Mouse (Mus musculus) myocyte (in vitro differentiated cells): ENCODE measurements around the gene Ppip5k1.

Experiments used
- CEBPB ChIP-seq: IDR thresholded peaks from 2 replicates; pipeline ENCODE4 v1.6.1; 2011; ENCODE audit warnings: mild to moderate bottlenecking, moderate library complexity; ENCODE audit not compliant: poor library complexity, insufficient read depth, severe bottlenecking
- E2F4 ChIP-seq: IDR thresholded peaks from one replicate; pipeline ENCODE4 v1.6.1; 2011; ENCODE audit warnings: mild to moderate bottlenecking, control low read depth, moderate library complexity; ENCODE audit not compliant: insufficient read depth
- MAX ChIP-seq: IDR thresholded peaks from one replicate; pipeline ENCODE4 v1.6.1; 2011; ENCODE audit warnings: low read depth, mild to moderate bottlenecking, control low read depth
- MYOG ChIP-seq, 3 experiments: IDR thresholded peaks; one replicate each; pipeline ENCODE4 v1.6.1; 2011; ENCODE audit warnings: control low read depth in 2 of 3, low read depth in 2 of 3, mild to moderate bottlenecking in 2 of 3; ENCODE audit not compliant: insufficient read length in 2 of 3, control insufficient read depth in 1 of 3, insufficient read depth in 1 of 3
- POLR2A ChIP-seq: IDR thresholded peaks from one replicate; pipeline ENCODE4 v1.6.1; 2011; ENCODE audit warnings: low read depth, mild to moderate bottlenecking, control low read depth, moderate library complexity; ENCODE audit not compliant: insufficient read length
- POLR2AphosphoS2 ChIP-seq: IDR thresholded peaks from one replicate; pipeline ENCODE4 v1.6.1; 2011; ENCODE audit warnings: low read depth, control low read depth; ENCODE audit not compliant: insufficient read length
- TCF12 ChIP-seq: IDR thresholded peaks from one replicate; pipeline ENCODE4 v1.6.1; 2011; ENCODE audit warnings: mild to moderate bottlenecking, control low read depth; ENCODE audit not compliant: poor library complexity, insufficient read depth, severe bottlenecking
- TCF3 ChIP-seq: IDR thresholded peaks from one replicate; pipeline ENCODE4 v1.6.1; 2011; ENCODE audit warnings: low read depth, control low read depth; ENCODE audit not compliant: insufficient read length
- USF1 ChIP-seq: IDR thresholded peaks from one replicate; pipeline ENCODE4 v1.6.1; 2011; ENCODE audit warnings: low read depth, mild to moderate bottlenecking, control low read depth, moderate library complexity

DNA sequence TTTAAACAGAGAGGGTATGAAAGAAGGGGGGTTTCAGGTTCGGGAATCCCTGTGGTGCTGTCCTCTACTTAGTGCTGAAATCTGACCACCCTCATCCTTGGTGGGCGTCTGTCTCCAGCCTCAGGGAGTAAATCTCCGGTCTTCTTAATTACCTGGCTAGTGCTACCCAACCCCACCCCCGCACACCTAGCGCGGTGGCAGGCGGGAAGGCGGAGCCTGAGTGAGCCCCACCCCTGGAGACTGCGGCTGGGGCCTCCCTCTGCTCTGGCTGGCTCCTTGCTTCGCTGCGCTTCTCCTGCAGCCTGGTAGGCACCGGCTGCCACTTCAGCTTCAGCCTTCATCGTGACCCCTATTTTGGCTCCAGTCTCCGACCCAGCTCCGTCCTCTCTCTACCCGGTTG lies 3.2 kb upstream of the Ppip5k1 start:
- TF ChIP-seq POLR2A = no peak
- TF ChIP-seq CEBPB = no peak
- TF ChIP-seq MAX = no peak
- no peak for TF ChIP-seq TCF12
- no peak for TF ChIP-seq USF1
- no peak for TF ChIP-seq POLR2AphosphoS2
- TF ChIP-seq MYOG (IDR thresholded peaks at IDR 0.05; ENCODE audit: control insufficient read depth in 1 of 3, insufficient read depth in 1 of 3, insufficient read length in 2 of 3, low read depth in 2 of 3) = no peak
- no peak for TF ChIP-seq E2F4
- no peak for TF ChIP-seq TCF3
